Mouse (Mus musculus): Measurements from ENCODE around the gene Mogs.

- TF ChIP-seq POLR2A (IDR thresholded peaks at IDR 0.05; ENCODE audit: extremely low read depth, insufficient read depth, low read length) (no peak), CTCF (IDR thresholded peaks at IDR 0.05; ENCODE audit: extremely low read depth, insufficient read depth, low read length) (no peak)
Measured at GRCm38 (mm10) chr6:83074979-83075378, 40.3 kb upstream of the Mogs start.

Measured in cortical plate, adult 2 months (tissue).